Mouse (Mus musculus): ENCODE results near the gene Usp37. TPM values are rescaled to one million over a fixed set of nuclear protein-coding genes. Genes with fewer than 3 reads are reported as not detected.

Usp37 gene
- polyA plus RNA-seq, 1 experiment from 2014 or later = 8.4 TPM

GRCm38 (mm10) chr1:74460273-74460672 is 83.8 kb downstream of the Usp37 start:
- H3K27me3 ChIP-seq = no peaks in the 10 kb centered on the region
- in situ Hi-C loops (cut with MboI; ENCODE audit: low pct_unique_long_range_greater_than_20kb) = no loop called here
- DNase-seq (ENCODE audit: low read depth, low spot score) (no peak), ATAC-seq (no peak)
- peak; percentile 54 for TF ChIP-seq CTCF (IDR thresholded peaks at IDR 0.05)
- CTCF ChIA-PET = interaction anchor here (0.7 to 2.4 kb wide), 6 partner anchors 8 to 50 kb away, joined by 3 to 8 read pairs (median 3); no protein-coding TSS in a partner anchor
- POLR2A ChIA-PET = no interaction called here

GRCm38 (mm10) chr1:74452611-74453045 is 91.5 kb downstream of the Usp37 start:
- CTCF ChIA-PET = interaction anchor here (0.7 to 3.5 kb wide), 12 partner anchors 8 to 157 kb away, joined by 3 to 20 read pairs (median 4); no protein-coding TSS in a partner anchor
- POLR2A ChIA-PET = no interaction called here
- in situ Hi-C loops (cut with MboI; ENCODE audit: low pct_unique_long_range_greater_than_20kb) = no loop called here
- H3K27me3 ChIP-seq = no peaks in the 10 kb centered on the region
- TF ChIP-seq CTCF (IDR thresholded peaks at IDR 0.05) = peak; percentile 63
- peak; percentile 38 for DNase-seq (ENCODE audit: low read depth, low spot score)
- ATAC-seq = peak; percentile 39

- in situ Hi-C loops (cut with MboI; ENCODE audit: low pct_unique_long_range_greater_than_20kb) = no loop called here
- ATAC-seq = no peak
- no peak for TF ChIP-seq CTCF (IDR thresholded peaks at IDR 0.05)
- ChIA-PET CTCF (interaction anchor here (0.9 to 1.5 kb wide), 4 partner anchors 9 to 47 kb away, joined by 3 to 4 read pairs (median 3); no protein-coding TSS in a partner anchor), POLR2A (interaction anchor here (0.7 kb wide), 1 partner anchor 244 kb away, joined by 6 read pairs; no protein-coding TSS in a partner anchor)
- DNase-seq (ENCODE audit: low read depth, low spot score) = no peak
- H3K27me3 ChIP-seq = no peaks in the 10 kb centered on the region
These were observed 99.5 kb downstream of the Usp37 start for GRCm38 (mm10) chr1:74444538-74444937.

- ATAC-seq (no peak), DNase-seq (ENCODE audit: low read depth, low spot score) (no peak)
- ChIA-PET POLR2A (interaction anchor here (1.6 kb wide), 1 partner anchor 42 kb away, joined by 5 read pairs; no protein-coding TSS in a partner anchor), CTCF (interaction anchor here (0.6 to 4.2 kb wide), 5 partner anchors 9 to 42 kb away, joined by 3 to 20 read pairs (median 3); no protein-coding TSS in a partner anchor)
- no peaks in the 10 kb centered on the region for H3K27me3 ChIP-seq
- TF ChIP-seq CTCF (IDR thresholded peaks at IDR 0.05) = no peak
- in situ Hi-C loops (cut with MboI; ENCODE audit: low pct_unique_long_range_greater_than_20kb) = no loop called here
These were observed 104.8 kb downstream of the Usp37 start for GRCm38 (mm10) chr1:74439166-74439876.

- POLR2A ChIA-PET = interaction anchor here (0.6 to 1.6 kb wide), 3 partner anchors 11 to 255 kb away, joined by 3 to 5 read pairs (median 3); no protein-coding TSS in a partner anchor
- CTCF ChIA-PET = interaction anchor here (1.1 to 4.2 kb wide), 6 partner anchors 9 to 40 kb away, joined by 3 to 20 read pairs (median 10); no protein-coding TSS in a partner anchor
- no peaks in the 10 kb centered on the region for H3K27me3 ChIP-seq
- no peak for TF ChIP-seq CTCF (IDR thresholded peaks at IDR 0.05)
- DNase-seq (ENCODE audit: low read depth, low spot score) (peak; percentile 35), ATAC-seq (peak; percentile 93)
- in situ Hi-C loops (cut with MboI; ENCODE audit: low pct_unique_long_range_greater_than_20kb) = no loop called here
These were observed 106.2 kb downstream of the Usp37 start for GRCm38 (mm10) chr1:74437702-74438427.

- CTCF ChIA-PET = interaction anchor here (3.8 kb wide), 1 partner anchor 11 kb away, joined by 16 read pairs; no protein-coding TSS in a partner anchor
- POLR2A ChIA-PET = interaction anchor here (0.6 kb wide), 1 partner anchor 22 kb away, joined by 3 read pairs; no protein-coding TSS in a partner anchor
- in situ Hi-C loops (cut with MboI; ENCODE audit: low pct_unique_long_range_greater_than_20kb) = no loop called here
- no peak for ATAC-seq
- DNase-seq (ENCODE audit: low read depth, low spot score) = no peak
- no peaks in the 10 kb centered on the region for H3K27me3 ChIP-seq
- TF ChIP-seq CTCF (IDR thresholded peaks at IDR 0.05) = no peak
These were observed 108.5 kb downstream of the Usp37 start for GRCm38 (mm10) chr1:74435563-74435962.

GRCm38 (mm10) chr1:74434596-74434995 is 109.5 kb downstream of the Usp37 start:
- ChIA-PET CTCF (interaction anchor here (1.2 to 1.9 kb wide), 2 partner anchors 13 to 35 kb away, joined by 3 to 5 read pairs; no protein-coding TSS in a partner anchor), POLR2A (no interaction called here)
- in situ Hi-C loops (cut with MboI; ENCODE audit: low pct_unique_long_range_greater_than_20kb) = no loop called here
- DNase-seq (ENCODE audit: low read depth, low spot score) (no peak), ATAC-seq (no peak)
- TF ChIP-seq CTCF (IDR thresholded peaks at IDR 0.05) = no peak
- no peaks in the 10 kb centered on the region for H3K27me3 ChIP-seq

GRCm38 (mm10) chr1:74433220-74433619 is 110.9 kb downstream of the Usp37 start:
- in situ Hi-C loops (cut with MboI; ENCODE audit: low pct_unique_long_range_greater_than_20kb) = no loop called here
- DNase-seq (ENCODE audit: low read depth, low spot score) (no peak), ATAC-seq (no peak)
- no peaks in the 10 kb centered on the region for H3K27me3 ChIP-seq
- ChIA-PET POLR2A (interaction anchor here (1.2 kb wide), 1 partner anchor 284 kb away, joined by 3 read pairs; no protein-coding TSS in a partner anchor), CTCF (interaction anchor here (0.8 to 1.9 kb wide), 5 partner anchors 9 to 34 kb away, joined by 3 to 5 read pairs (median 3); no protein-coding TSS in a partner anchor)
- no peak for TF ChIP-seq CTCF (IDR thresholded peaks at IDR 0.05)

- DNase-seq (ENCODE audit: low read depth, low spot score) = no peak
- ChIA-PET CTCF (interaction anchor here (0.8 kb wide), 1 partner anchor 12 kb away, joined by 3 read pairs; no protein-coding TSS in a partner anchor), POLR2A (no interaction called here)
- ATAC-seq = no peak
- no peaks in the 10 kb centered on the region for H3K27me3 ChIP-seq
- no peak for TF ChIP-seq CTCF (IDR thresholded peaks at IDR 0.05)
- in situ Hi-C loops (cut with MboI; ENCODE audit: low pct_unique_long_range_greater_than_20kb) = no loop called here
These were observed 118.2 kb downstream of the Usp37 start for GRCm38 (mm10) chr1:74425845-74426244.

- in situ Hi-C loops (cut with MboI; ENCODE audit: low pct_unique_long_range_greater_than_20kb) = no loop called here
- no peak for ATAC-seq
- POLR2A ChIA-PET = no interaction called here
These were observed 120.9 kb downstream of the Usp37 start for GRCm38 (mm10) chr1:74423147-74423546.

More at GRCm38 (mm10) chr1:74423147-74423546, 120.9 kb downstream of the Usp37 start:
- H3K27me3 ChIP-seq = no peaks in the 10 kb centered on the region
- CTCF ChIA-PET = interaction anchor here (1.2 to 1.3 kb wide), 2 partner anchors 10 to 25 kb away, joined by 3 read pairs; no protein-coding TSS in a partner anchor
- no peak for TF ChIP-seq CTCF (IDR thresholded peaks at IDR 0.05)
- DNase-seq (ENCODE audit: low read depth, low spot score) = no peak

All from Patski (cell line).